Mouse (Mus musculus) monocyte, adult 59 days (primary cell): ENCODE measurements around the gene Alox12e. TPM values are rescaled to one million over a fixed set of nuclear protein-coding genes. Genes with fewer than 3 reads are reported as not detected.

Experiments
- total RNA-seq, 2 experiments: library from RNA; stranded (reverse); gene quantifications; one replicate each; pipeline ENCODE4 v1.2.4; 2023

Gene Alox12e
- total RNA-seq, result not detected

GRCm38 (mm10) chr11:70322528-70322927 lies at the start of gene Alox12e:
Alox12e (minus strand) TSS chr11:70322628.

GRCm38 (mm10) chr11:70351868-70352267 lies 29.4 kb upstream of the Alox12e start, which contains the start of gene Alox15:
Alox15 (minus strand) TSS chr11:70352031.

Other genes starting within 250 kb of the Alox12e start
- 1 to 10 TPM; 3.7 to 3.8 TPM for gene Asgr2, start 230.0 kb downstream of the Alox12e start, total RNA-seq
- 1 to 10 TPM; 7.0 to 7.1 TPM for gene Mgl2, start 192.3 kb downstream of the Alox12e start, total RNA-seq
- gene Clec10a, start 166.4 kb downstream of the Alox12e start, total RNA-seq, result 10 to 100 TPM; 57.0 to 63.9 TPM
- gene Slc16a11, start 109.9 kb downstream of the Alox12e start, total RNA-seq, result not detected
- 1 to 10 TPM; 4.2 to 6.0 TPM for gene Slc16a13, start 101.6 kb downstream of the Alox12e start, total RNA-seq
- not detected for gene Bcl6b, start 92.8 kb downstream of the Alox12e start, total RNA-seq
- 10 to 100 TPM; 43.5 to 48.2 TPM for gene 0610010K14Rik, start 84.7 kb downstream of the Alox12e start, total RNA-seq
- 1 to 10 TPM; 4.6 to 5.0 TPM for gene Gm21988, start 82.8 kb downstream of the Alox12e start, total RNA-seq
- gene Rnasek, start 82.8 kb downstream of the Alox12e start, total RNA-seq, result 100 to 1,000 TPM; 119 to 173 TPM
- gene Alox12, start 67.3 kb downstream of the Alox12e start, total RNA-seq, result under 1 TPM in 1 of 2 experiments, not detected in 1; 0.21 TPM
- gene Alox15, start 29.4 kb upstream of the Alox12e start, total RNA-seq, result 10 to 100 TPM; 12.3 to 36.9 TPM
- 10 to 100 TPM; 15.9 to 18.6 TPM for gene Pelp1, start 87.4 kb upstream of the Alox12e start, total RNA-seq
- gene Arrb2, start 110.0 kb upstream of the Alox12e start, total RNA-seq, result 100 to 1,000 TPM; 313 to 322 TPM
- gene Med11, start 129.3 kb upstream of the Alox12e start, total RNA-seq, result 10 to 100 TPM; 39.5 to 44.4 TPM
- 1 to 10 TPM; 1.0 to 1.8 TPM for gene Zmynd15, start 136.8 kb upstream of the Alox12e start, total RNA-seq
- gene Cxcl16, start 137.4 kb upstream of the Alox12e start, total RNA-seq, result 10 to 100 TPM; 51.6 to 62.4 TPM
- 1 to 10 TPM in 1 of 2 experiments, not detected in 1; 1.7 TPM for gene Tm4sf5, start 182.6 kb upstream of the Alox12e start, total RNA-seq
- not detected for gene Vmo1, start 192.0 kb upstream of the Alox12e start, total RNA-seq
- gene Gltpd2, start 196.6 kb upstream of the Alox12e start, total RNA-seq, result not detected
- 100 to 1,000 TPM; 118 to 124 TPM for gene Psmb6, start 202.7 kb upstream of the Alox12e start, total RNA-seq
- not detected for gene Gm40193, start 210.3 kb upstream of the Alox12e start, total RNA-seq
- 10 to 100 TPM; 19.1 to 19.5 TPM for gene Pld2, start 217.4 kb upstream of the Alox12e start, total RNA-seq
- gene Mink1, start 240.3 kb upstream of the Alox12e start, total RNA-seq, result 100 to 1,000 TPM; 215 to 216 TPM